Comparison of ENCODE assay signal across 8 mouse cellular contexts in genomic region chr3:36551343-36551742, GRCm38 (mm10). TPM values are rescaled to one million over a fixed set of nuclear protein-coding genes. Genes with fewer than 3 reads are reported as not detected.
DNase-seq lines count a peak whose midpoint lies in the region; ATAC-seq and TF ChIP-seq lines count a peak whose summit lies in the region.

No protein-coding gene starts in this region.

- no peak for ATAC-seq in kidney, postnatal 0 days (replicated peaks; ENCODE audit: low FRiP score, low read depth)

- no peaks in the 10 kb centered on the region for H3K79me2 ChIP-seq in heart, adult 2 months (replicated peaks; ENCODE audit: control insufficient read depth, insufficient read depth, low read length)

- no peak overlapping the region for H3K27ac ChIP-seq in kidney, postnatal 0 days
- H3K27ac ChIP-seq in heart, adult 2 months = no peak overlapping the region; the same call in 1 of the 2 replicates

- H3K4me2 ChIP-seq in kidney, postnatal 0 days (ENCODE audit: low read length) = peak overlapping the region; percentile 71

- H3K36me3 ChIP-seq in kidney, postnatal 0 days (ENCODE audit: insufficient read depth, low read length) = 0 out of 2 replicates have a peak, but pooled peaks cover 6% of the 10 kb centered on the region
- peaks cover 2% of the 10 kb centered on the region; the same call in 1 of the 2 replicates for H3K36me3 ChIP-seq in heart, adult 2 months (ENCODE audit: control insufficient read depth, insufficient read depth, low read length)

- no peak for TF ChIP-seq POLR2A in heart, adult 2 months (IDR thresholded peaks at IDR 0.05; ENCODE audit: insufficient read depth, low read depth, low read length)

- no peak for TF ChIP-seq CTCF in kidney, postnatal 0 days (IDR thresholded peaks at IDR 0.05; ENCODE audit: low read depth)
- TF ChIP-seq CTCF in heart, adult 2 months (IDR thresholded peaks at IDR 0.05) = no peak

- peak; percentile 60 for DNase-seq in kidney, postnatal 0 days (ENCODE audit: low spot score)
- no peak for DNase-seq in kidney, adult 11 months
- peak; percentile 75 for DNase-seq in embryo, embryonic 10 days (ENCODE audit: low spot score)
- peak; percentile 56 to 63 for DNase-seq in heart, adult 2 months
- DNase-seq in layer of hippocampus, adult 8-10 months (ENCODE audit: low spot score in 2 of 2) = peak; percentile 23
- DNase-seq in lung, postnatal 25 days (ENCODE audit: low spot score) = peak; percentile 36
- DNase-seq in right cerebral cortex, postnatal 4 days = peak; percentile 30
- DNase-seq in urinary bladder, postnatal 36 days (ENCODE audit: low spot score in 2 of 2) = no peak

- no peak for TF ChIP-seq EP300 in heart, adult 2 months (IDR thresholded peaks at IDR 0.05; ENCODE audit: insufficient read depth, low read depth, low read length)

- peaks cover 6% of the 10 kb centered on the region; the same call in 1 of the 2 replicates for H3K4me1 ChIP-seq in kidney, postnatal 0 days (replicated peaks; ENCODE audit: insufficient read depth, low read length)
- peaks cover 3% of the 10 kb centered on the region for H3K4me1 ChIP-seq in heart, adult 2 months (ENCODE audit: control insufficient read depth, insufficient read depth, low read length)

- H3K9ac ChIP-seq in kidney, postnatal 0 days (ENCODE audit: low read depth, low read length) = 0 out of 2 replicates have a peak overlapping the region, but pooled peaks have one; percentile 18
- H3K9ac ChIP-seq in heart, adult 2 months (ENCODE audit: low read depth, low read length) = no peak overlapping the region

- H3K9me3 ChIP-seq in kidney, postnatal 0 days (replicated peaks; ENCODE audit: low read length) = no peaks in the 10 kb centered on the region

- no peaks in the 10 kb centered on the region for H3K27me3 ChIP-seq in kidney, postnatal 0 days (ENCODE audit: insufficient read depth, low read length)
- H3K27me3 ChIP-seq in heart, adult 2 months (ENCODE audit: control insufficient read depth, insufficient read depth, low read length) = no peaks in the 10 kb centered on the region

- H3K4me3 ChIP-seq in kidney, postnatal 0 days (replicated peaks; ENCODE audit: low read depth, low read length) = no peak overlapping the region
- 0 out of 2 replicates have a peak overlapping the region, but pooled peaks have one; percentile 71 for H3K4me3 ChIP-seq in heart, adult 2 months

- intact Hi-C loops in heart, adult 2 months (cut with DNase I) = loop anchor here (5.0 kb wide), 1 partner anchor 74 kb away; the partner anchor contains the start of genes 1810062G17Rik and Anxa5

- 17% methylated on average over 9 of the region's 9 CpGs for WGBS in kidney, postnatal 0 days
- WGBS in heart, adult 2 months = 35% methylated on average over 9 of the region's 9 CpGs

RNA-seq across cellular contexts. Expression of gene Exosc9, which starts 1.1 kb away (rescaled TPM):
- polyA plus RNA-seq in kidney, postnatal 0 days (2015; fragmentation: Nextera tagmentation; extraction: Ambion mirVana) = 47.5 and 48.6 TPM in 2 replicates
- total RNA-seq in heart, adult 2 months (2021) = 10 to 100 TPM; 15.6 to 16.4 TPM
- polyA plus RNA-seq in heart, adult 2 months (2012; rRNA removed) = 8.2 and 16.1 TPM in 2 replicates
- total RNA-seq in layer of hippocampus, adult 8-10 months (2022) = 10 to 100 TPM; 39.0 to 42.2 (median 40.3) TPM

RNA-seq across cellular contexts. Expression of gene Ccna2, which starts 20.6 kb away (rescaled TPM):
- 74.9 and 81.3 TPM in 2 replicates for polyA plus RNA-seq in kidney, postnatal 0 days (2015; fragmentation: Nextera tagmentation; extraction: Ambion mirVana)
- total RNA-seq in heart, adult 2 months (2021) = under 1 TPM; 0.63 to 0.66 TPM
- 0.74 and 1.1 TPM in 2 replicates for polyA plus RNA-seq in heart, adult 2 months (2012; rRNA removed)
- total RNA-seq in layer of hippocampus, adult 8-10 months (2022) = 1 to 10 TPM; 1.1 to 1.3 (median 1.2) TPM

RNA-seq across cellular contexts. Expression of gene Gm11549, which starts 29.7 kb away (rescaled TPM):
- not detected in 2 replicates for polyA plus RNA-seq in kidney, postnatal 0 days (2015; fragmentation: Nextera tagmentation; extraction: Ambion mirVana)
- total RNA-seq in heart, adult 2 months (2021) = not detected
- polyA plus RNA-seq in heart, adult 2 months (2012; rRNA removed) = not detected in 2 replicates
- 1 to 10 TPM; 2.7 to 4.2 (median 3.1) TPM for total RNA-seq in layer of hippocampus, adult 8-10 months (2022)

Comparison
In these comparisons a context has a peak if more than half of its experiments do, and no peak if none do; other contexts are left out.
1. DNase-seq: peak in kidney, postnatal 0 days (single experiment), embryo, embryonic 10 days (single experiment), heart, adult 2 months (2 of 2), layer of hippocampus, adult 8-10 months (2 of 2), lung, postnatal 25 days (single experiment) and right cerebral cortex, postnatal 4 days (single experiment); none in kidney, adult 11 months (single experiment) and urinary bladder, postnatal 36 days (0 of 2).